Mouse (Mus musculus) limb, embryonic 10.5 days (tissue): Measurements from ENCODE around the gene Vps13c. TPM values are rescaled to one million over a fixed set of nuclear protein-coding genes. Genes with fewer than 3 reads are reported as not detected.
A peak's percentile ranks its signal among the peaks of the same experiment; 100 is the strongest.

ENCODE experiments used
- DNase-seq: peaks from one replicate; pipeline ENCODE4 v3.0.0-alpha.2; 2017; ENCODE audit warnings: low spot score
- H3K27ac ChIP-seq: fragments of 300-500 bp; sonication (generic); 2 replicates; pipeline ENCODE4 v1.5.1; 2016; ENCODE audit warnings: mild to moderate bottlenecking
- H3K27me3 ChIP-seq: fragments of 300-500 bp; sonication (generic); 2 replicates; pipeline ENCODE4 v1.6.1; 2016; ENCODE audit warnings: low read depth, mild to moderate bottlenecking; ENCODE audit not compliant: poor library complexity, severe bottlenecking
- H3K36me3 ChIP-seq: fragments of 300-500 bp; sonication (generic); 2 replicates; pipeline ENCODE4 v1.6.1; 2016; ENCODE audit warnings: mild to moderate bottlenecking, moderate library complexity
- H3K4me1 ChIP-seq: fragments of 300-500 bp; sonication (generic); 2 replicates; pipeline ENCODE4 v1.6.1; 2016
- H3K4me3 ChIP-seq: fragments of 300-500 bp; sonication (generic); 2 replicates; pipeline ENCODE4 v1.5.1; 2016; ENCODE audit warnings: mild to moderate bottlenecking, moderate library complexity
- H3K9me3 ChIP-seq: fragments of 300-500 bp; sonication (generic); replicated peaks from 2 replicates; pipeline ENCODE4 v1.6.1; 2016; ENCODE audit warnings: mild to moderate bottlenecking
- WGBS: fragments of 180-500 bp; shearing (Covaris S2); methylation state at CpG from one replicate; pipeline ENCODE4 v1.1.7; 2016; 5-methylcytosine and 5-hydroxymethylcytosine counted together
- polyA plus RNA-seq: library from polyadenylated mRNA; unstranded; fragments of >200 nt; fragmentation: Nextera tagmentation; extraction: Ambion mirVana; gene quantifications from 2 replicates; pipeline ENCODE4 v1.2.1, GENCODE M21; 2016

Gene Vps13c
- polyA plus RNA-seq, 1 experiment from 2014 or later, result 2.3 TPM

DNA sequence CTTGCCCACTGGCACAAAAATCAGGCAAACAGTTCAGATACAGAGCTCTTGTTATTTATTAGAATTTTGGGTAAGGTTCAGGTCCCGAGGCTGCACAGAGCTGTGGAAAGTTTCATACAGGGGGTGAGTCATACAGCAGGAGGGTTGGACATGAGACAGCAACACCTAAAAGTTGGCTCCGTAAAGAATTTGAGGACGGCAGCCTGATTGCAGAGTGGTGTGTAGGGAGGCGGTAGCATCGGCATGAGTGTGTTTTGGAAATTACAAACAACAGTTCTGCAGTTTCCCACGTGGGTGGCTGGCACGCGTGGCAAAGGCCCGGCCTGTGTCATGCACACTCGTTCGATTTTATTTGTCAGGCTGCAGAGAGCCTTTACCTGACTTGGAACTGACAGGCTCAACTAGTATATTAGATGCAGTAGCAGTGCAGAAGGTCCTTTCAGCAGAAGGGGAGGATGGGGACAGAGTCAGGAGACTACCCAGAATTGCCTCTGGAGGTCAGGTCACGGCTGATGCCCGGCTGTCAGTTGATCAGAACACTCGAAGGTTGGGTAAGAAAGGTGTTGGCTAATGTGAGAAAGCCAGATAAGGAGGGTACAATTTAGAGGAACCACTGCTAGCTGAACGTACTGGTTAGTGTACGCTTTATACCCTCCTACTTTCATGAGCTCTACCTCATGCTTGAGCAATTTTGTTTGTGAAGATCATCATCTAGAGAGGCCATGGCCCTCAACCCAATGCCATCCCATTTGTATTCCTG is 29.7 kb downstream of the Vps13c start:
- H3K36me3 ChIP-seq, result no peaks in the 10 kb centered on the region
- peaks cover 11% of the 10 kb centered on the region for H3K4me1 ChIP-seq
- WGBS, result 88% methylated on average over 16 of the region's 16 CpGs
- H3K27ac ChIP-seq, result no peak overlapping the region
- no peaks in the 10 kb centered on the region for H3K27me3 ChIP-seq
- no peaks in the 10 kb centered on the region for H3K9me3 ChIP-seq
- no peak overlapping the region for H3K4me3 ChIP-seq
- DNase-seq, result no peak

DNA sequence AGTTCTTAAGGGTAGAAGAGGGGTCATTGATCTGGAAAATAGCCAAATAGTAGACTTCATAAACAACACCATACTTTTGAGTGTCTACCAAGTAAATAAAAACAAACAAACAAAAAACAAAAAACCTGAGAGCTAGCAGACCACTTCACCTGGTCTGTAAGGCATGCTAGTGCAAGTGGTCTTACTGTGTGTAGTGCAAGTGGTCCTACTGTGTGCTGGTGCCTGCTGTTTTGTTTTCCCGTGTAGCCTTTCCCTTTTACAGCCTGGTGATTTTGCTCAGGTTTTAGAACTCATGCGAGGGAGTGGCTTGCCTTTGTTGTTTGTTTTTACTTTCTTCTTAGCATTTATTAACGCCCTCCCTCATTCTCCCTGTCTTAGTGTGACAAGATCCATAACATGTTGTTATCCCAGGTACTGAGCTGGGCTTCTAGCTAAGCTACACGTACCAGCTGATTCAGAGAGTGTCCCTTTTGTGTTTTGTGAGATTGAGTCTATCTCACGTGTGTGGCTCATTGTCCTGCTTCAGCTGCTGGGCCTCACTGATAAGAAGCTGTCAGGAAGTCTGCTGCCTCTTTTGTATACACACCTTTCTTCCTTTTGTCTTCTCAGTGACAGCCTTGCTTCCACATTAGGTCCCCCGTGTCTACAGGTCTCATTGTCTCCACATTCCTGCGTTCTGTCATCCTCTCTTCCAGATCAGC is 34.5 kb downstream of the Vps13c start:
- H3K4me3 ChIP-seq, result no peak overlapping the region
- 0 out of 2 replicates have a peak, but pooled peaks cover 2% of the 10 kb centered on the region for H3K36me3 ChIP-seq
- H3K9me3 ChIP-seq, result no peaks in the 10 kb centered on the region
- 79% methylated on average over 7 of the region's 7 CpGs for WGBS
- H3K4me1 ChIP-seq, result peaks cover 7% of the 10 kb centered on the region
- DNase-seq, result no peak
- no peak overlapping the region for H3K27ac ChIP-seq
- H3K27me3 ChIP-seq, result no peaks in the 10 kb centered on the region

DNA sequence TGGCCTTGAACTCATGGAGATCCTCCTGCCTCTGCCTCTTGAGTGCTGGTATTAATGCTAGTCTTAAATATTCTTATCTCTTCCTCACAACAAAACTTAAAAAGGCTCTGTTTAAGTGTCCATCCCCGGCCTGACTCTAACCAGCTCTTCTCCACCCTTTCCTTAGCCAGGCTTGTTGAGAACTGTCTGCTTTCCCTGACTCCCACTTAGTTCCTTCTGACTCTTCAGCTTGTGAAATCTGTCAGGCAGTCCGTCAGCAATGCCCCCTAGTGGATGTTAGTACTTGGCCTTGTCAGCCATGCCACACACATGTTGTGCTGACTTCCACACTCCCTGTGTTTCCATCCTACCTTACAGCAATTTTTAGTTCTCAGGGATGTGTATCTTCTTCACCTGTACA is 35.1 kb downstream of the Vps13c start:
- Histone ChIP-seq H3K4me1 (peaks cover 7% of the 10 kb centered on the region), H3K27me3 (no peaks in the 10 kb centered on the region), H3K36me3 (0 out of 2 replicates have a peak, but pooled peaks cover 2% of the 10 kb centered on the region), H3K4me3 (no peak overlapping the region), H3K27ac (no peak overlapping the region), H3K9me3 (no peaks in the 10 kb centered on the region)
- no peak for DNase-seq
- 58% methylated on average over 2 of the region's 2 CpGs for WGBS

DNA sequence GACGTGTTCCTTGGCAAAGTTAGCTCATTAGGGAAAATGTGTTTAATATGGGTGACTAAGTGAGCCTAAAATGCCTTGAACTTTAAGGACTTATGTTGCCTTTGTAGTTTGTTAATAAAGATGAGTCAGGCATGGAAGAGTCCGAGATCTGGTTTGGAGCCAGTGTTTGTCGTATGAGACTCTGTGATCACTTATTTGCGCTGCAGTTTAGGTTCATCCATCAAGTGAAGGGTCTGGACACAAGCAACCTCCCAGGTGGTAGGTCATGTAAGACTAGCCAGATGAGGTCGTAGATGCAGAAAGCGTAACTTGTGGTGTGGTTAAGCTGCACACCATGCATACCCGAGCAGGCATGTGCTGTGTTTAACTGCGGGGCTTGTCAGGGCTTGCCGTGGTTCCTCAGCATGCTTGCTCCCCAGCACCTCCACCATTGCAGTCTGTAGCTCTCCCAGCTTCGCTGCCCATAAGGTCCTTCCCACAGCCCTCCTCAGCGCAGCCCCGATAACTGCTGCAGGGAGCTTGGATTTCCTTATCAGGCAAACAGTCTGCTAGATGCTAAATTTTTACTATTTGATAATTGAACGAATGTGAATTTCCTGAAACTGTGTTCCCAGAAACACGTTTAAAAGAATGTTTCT is 37.0 kb downstream of the Vps13c start:
- peaks cover 8% of the 10 kb centered on the region; the same call in 1 of the 2 replicates for H3K36me3 ChIP-seq
- H3K27ac ChIP-seq, result 0 out of 2 replicates have a peak overlapping the region, but pooled peaks have one; percentile 37
- no peaks in the 10 kb centered on the region for H3K27me3 ChIP-seq
- H3K9me3 ChIP-seq, result no peaks in the 10 kb centered on the region
- WGBS, result 57% methylated on average over 14 of the region's 14 CpGs
- peaks cover 7% of the 10 kb centered on the region for H3K4me1 ChIP-seq
- no peak overlapping the region for H3K4me3 ChIP-seq
- peak; percentile 43 for DNase-seq

DNA sequence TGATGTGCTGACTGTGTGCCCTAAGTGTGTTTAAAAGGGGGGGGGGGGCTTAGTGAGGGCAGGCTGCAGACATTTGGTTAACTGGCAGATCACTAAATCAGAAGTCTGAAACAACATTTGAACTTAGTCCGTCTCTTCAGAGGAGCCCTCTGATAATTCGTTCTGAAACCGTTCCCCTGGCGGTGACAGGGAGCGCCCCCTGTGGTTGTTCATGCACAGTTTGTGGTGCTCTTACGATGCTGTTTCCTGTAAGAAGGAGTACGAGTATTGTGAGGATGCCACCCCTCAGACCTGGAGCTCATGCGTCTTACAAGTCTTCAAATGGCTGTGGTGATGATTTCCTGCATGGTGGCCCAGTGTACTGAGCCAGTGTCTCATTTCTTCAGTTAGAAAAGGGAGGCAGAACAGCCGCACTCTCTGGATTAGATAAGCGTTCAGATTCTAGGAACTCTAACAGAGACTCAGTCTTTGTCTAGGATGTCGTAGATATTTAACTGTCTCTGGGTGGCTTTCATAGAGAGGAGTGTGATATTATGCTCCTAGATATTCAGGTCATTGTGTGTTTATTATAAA is 38.1 kb downstream of the Vps13c start:
- H3K36me3 ChIP-seq, result peaks cover 9% of the 10 kb centered on the region; the same call in 1 of the 2 replicates
- H3K4me3 ChIP-seq, result no peak overlapping the region
- no peak overlapping the region for H3K27ac ChIP-seq
- H3K27me3 ChIP-seq, result no peaks in the 10 kb centered on the region
- no peak for DNase-seq
- WGBS, result 89% methylated on average over 11 of the region's 11 CpGs
- H3K9me3 ChIP-seq, result no peaks in the 10 kb centered on the region
- peaks cover 7% of the 10 kb centered on the region for H3K4me1 ChIP-seq

DNA sequence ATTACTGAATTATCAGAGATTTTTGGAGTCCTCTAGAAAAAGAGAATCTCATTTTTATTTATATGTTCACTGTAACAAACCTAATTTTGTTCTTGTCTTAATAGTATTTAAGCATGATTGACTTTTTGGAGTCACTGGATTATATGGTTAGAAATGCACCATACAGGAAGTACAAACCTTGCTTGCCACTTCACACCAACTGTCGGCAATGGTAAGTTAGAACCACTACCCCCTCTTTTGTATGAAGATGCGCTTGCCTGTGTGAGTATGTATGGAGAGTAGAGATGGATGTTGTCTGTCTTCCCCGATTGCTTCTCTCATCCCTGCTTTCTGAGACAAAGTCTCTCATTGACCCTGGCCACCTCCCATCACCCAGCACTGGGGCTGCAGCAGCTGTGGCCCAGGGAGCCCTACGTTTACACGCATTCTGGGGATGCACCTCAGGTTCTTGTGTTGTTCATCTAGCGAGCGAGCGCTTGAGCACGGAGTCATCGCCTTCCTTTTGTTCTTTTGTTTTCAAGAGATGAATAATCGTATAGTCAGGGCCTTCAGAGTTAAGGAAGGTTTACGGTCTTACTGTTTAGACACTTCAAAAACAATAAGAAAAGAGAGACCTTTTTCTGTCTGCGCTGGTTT is 43.3 kb downstream of the Vps13c start:
- no peaks in the 10 kb centered on the region for H3K9me3 ChIP-seq
- H3K4me1 ChIP-seq, result no peaks in the 10 kb centered on the region
- H3K4me3 ChIP-seq, result no peak overlapping the region
- no peaks in the 10 kb centered on the region for H3K27me3 ChIP-seq
- H3K36me3 ChIP-seq, result peaks cover 22% of the 10 kb centered on the region
- WGBS, result 92% methylated on average over 13 of the region's 13 CpGs
- no peak overlapping the region for H3K27ac ChIP-seq
- no peak for DNase-seq

DNA sequence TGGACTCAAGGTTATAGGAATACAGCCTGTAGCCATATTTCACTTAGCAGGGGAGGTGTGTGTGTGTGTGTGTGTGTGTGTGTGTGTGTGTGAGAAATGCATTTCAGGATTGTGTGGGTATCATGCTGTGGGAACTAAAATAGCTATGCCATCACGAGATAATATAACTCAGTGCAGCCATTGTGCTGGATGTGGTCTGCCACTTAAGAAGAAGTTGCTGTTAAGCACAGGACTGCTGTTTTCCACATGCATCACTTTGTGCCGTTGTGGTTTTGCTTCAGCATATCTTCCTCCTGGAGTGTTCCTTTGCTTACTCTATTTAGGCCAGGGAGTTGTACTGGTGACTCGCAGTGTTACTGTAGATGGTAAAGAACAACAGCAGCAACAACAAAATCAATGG is 43.9 kb downstream of the Vps13c start:
- Histone ChIP-seq H3K4me1 (no peaks in the 10 kb centered on the region), H3K27ac (no peak overlapping the region), H3K27me3 (no peaks in the 10 kb centered on the region), H3K4me3 (no peak overlapping the region), H3K36me3 (peaks cover 21% of the 10 kb centered on the region), H3K9me3 (no peaks in the 10 kb centered on the region)
- 90% methylated on average over 3 of the region's 3 CpGs for WGBS
- no peak for DNase-seq

DNA sequence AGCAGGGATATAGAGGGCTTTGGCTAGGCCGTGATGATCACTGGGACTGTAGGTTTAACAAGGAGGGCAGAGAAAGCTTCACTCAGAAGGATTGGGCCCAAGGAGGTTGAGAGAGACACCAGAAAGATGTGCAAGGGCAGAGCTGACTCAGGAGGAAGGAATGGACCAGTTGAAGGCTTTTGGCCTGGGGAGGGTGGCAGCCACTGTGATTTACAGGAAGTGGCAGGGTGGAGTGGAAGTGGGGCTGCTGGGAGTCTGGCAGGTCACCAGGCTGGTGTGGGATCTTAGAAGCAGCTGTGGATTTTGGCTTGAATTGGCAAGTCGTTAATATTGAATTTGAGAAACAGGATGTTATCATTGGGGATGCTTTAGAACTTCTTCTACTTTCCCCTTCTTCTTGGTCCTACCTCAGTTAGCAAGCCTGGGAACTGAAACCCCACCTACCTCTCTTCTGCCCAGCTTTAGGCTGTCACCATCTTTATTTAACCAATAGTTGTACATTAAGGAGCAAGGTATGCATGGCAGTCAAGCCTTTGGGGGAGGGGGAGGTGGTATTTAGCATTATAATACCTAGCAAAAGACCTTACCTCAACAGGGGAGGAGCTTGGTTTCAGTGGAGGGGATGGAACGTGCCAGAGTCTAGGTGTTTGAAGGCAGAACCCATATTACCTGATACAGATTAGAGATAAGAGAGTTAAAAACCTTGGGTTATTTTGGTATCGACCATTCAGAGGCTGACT is 47.0 kb downstream of the Vps13c start:
- Histone ChIP-seq H3K9me3 (no peaks in the 10 kb centered on the region), H3K4me1 (no peaks in the 10 kb centered on the region), H3K4me3 (no peak overlapping the region), H3K27me3 (no peaks in the 10 kb centered on the region), H3K27ac (no peak overlapping the region), H3K36me3 (peaks cover 18% of the 10 kb centered on the region)
- 86% methylated on average over 4 of the region's 4 CpGs for WGBS
- no peak for DNase-seq

DNA sequence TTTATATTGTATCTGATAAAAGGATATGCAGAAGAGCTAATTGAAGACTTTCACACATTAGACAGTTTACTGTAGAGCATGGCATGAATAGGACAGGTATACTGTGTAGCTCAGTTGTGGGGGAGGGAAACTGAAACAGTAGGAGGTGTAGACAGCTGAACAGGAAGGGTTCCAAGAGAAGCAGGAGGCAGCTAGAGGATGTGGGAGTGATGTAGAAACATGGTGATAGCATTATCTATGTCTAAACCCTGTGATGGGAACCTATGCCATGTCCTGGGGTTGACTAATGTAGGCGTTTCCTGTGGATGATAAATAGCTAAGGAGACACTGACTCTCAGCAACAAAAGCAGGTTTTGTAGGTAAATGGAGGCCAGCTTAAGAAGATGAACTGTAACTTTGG is 53.3 kb downstream of the Vps13c start:
- Histone ChIP-seq H3K4me1 (no peaks in the 10 kb centered on the region), H3K27me3 (no peaks in the 10 kb centered on the region), H3K9me3 (no peaks in the 10 kb centered on the region), H3K36me3 (peaks cover 22% of the 10 kb centered on the region), H3K4me3 (no peak overlapping the region), H3K27ac (no peak overlapping the region)
- 93% methylated on average over 1 of the region's 1 CpGs for WGBS
- DNase-seq, result no peak

DNA sequence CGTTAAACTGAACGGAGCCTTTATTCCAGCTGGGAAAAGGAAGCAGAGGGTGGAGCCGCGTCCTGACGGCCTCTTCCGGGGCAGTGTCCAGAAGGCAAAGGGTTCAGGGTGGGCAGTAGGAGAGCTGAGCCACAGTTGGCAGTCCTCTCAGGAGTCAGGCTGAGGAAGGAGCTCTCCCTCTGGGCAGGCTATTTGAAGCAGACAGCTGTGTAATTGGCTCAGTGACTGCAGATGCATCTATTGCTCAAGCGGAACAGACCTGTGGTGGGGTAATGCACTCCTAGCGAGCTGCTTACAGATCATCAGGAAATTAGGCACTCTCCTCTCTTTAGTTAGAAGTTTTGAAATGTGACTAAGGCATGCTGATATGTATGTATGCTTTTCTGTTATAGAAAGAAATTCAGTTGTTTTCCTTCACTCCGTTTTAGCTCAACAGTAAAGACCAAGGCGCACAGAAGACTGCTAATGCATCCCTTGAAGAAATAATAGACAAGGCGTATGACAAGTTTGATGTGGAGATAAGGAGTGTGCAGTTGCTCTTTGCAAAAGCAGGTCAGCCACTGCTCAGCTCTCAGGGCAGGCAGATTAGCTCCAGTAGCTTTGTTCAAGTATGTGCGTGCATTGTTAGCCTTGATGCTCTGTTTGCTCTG is 56.6 kb downstream of the Vps13c start:
- Histone ChIP-seq H3K27ac (no peak overlapping the region), H3K36me3 (peaks cover 18% of the 10 kb centered on the region), H3K4me1 (no peaks in the 10 kb centered on the region), H3K9me3 (no peaks in the 10 kb centered on the region), H3K4me3 (no peak overlapping the region), H3K27me3 (no peaks in the 10 kb centered on the region)
- WGBS, result 87% methylated on average over 12 of the region's 12 CpGs
- no peak for DNase-seq

DNA sequence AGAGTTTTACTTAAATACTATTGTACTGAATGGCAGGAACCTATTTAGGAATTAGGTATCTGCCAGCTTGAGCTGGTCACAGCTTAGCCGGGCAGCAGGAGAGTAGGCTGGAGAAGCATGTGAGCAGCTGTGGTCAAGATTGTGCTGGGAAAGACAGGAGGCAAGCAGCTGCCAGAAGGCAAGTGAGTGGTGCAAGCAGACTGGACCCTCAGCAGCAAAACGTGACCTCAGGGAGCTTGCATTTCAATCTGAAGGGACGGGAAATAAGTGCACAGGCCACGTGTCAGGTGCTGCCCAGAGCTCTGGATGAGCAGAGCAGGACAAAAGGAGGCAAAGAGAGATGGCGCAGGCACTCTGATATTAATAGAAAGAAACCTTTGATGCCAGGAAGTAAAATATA is 60.2 kb downstream of the Vps13c start:
- WGBS, result 78% methylated on average over 5 of the region's 5 CpGs
- no peak for DNase-seq
- Histone ChIP-seq H3K27me3 (no peaks in the 10 kb centered on the region), H3K4me1 (no peaks in the 10 kb centered on the region), H3K9me3 (no peaks in the 10 kb centered on the region), H3K4me3 (no peak overlapping the region), H3K27ac (no peak overlapping the region), H3K36me3 (peaks cover 8% of the 10 kb centered on the region)

DNA sequence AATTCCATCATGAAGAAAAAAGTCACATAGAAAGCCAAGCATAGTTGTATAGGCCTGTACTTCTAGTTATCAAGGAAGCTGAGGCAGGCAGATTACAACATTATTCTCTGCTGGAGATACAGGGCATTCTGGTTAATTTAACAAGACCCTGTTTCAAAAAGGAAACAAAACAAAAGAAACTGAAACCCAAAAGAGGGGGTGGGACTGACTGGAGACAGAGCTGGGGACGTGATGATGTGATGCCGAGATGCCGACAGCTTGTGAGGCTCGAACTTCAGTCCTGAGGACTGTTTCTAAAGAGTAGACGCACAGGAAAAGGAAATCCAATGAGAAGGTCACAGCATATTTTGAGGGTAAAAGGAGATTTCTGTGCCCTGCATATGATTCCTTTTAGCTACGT is 64.2 kb downstream of the Vps13c start:
- 86% methylated on average over 6 of the region's 6 CpGs for WGBS
- no peaks in the 10 kb centered on the region for H3K4me1 ChIP-seq
- H3K27me3 ChIP-seq, result no peaks in the 10 kb centered on the region
- H3K27ac ChIP-seq, result no peak overlapping the region
- no peak for DNase-seq
- no peak overlapping the region for H3K4me3 ChIP-seq
- no peaks in the 10 kb centered on the region for H3K9me3 ChIP-seq
- H3K36me3 ChIP-seq, result peaks cover 27% of the 10 kb centered on the region
